Mouse (Mus musculus): ENCODE measurements around the gene Cltc. TPM values are rescaled to one million over a fixed set of nuclear protein-coding genes. Genes with fewer than 3 reads are reported as not detected.
"Not testable (repeated sequence)": the region's sequence is repeated elsewhere in the genome, so short reads cannot be mapped to it uniquely, and the experiment has no call there.

The Cltc gene
- polyA plus RNA-seq, 1 experiment from 2014 or later = 129 TPM

DNA sequence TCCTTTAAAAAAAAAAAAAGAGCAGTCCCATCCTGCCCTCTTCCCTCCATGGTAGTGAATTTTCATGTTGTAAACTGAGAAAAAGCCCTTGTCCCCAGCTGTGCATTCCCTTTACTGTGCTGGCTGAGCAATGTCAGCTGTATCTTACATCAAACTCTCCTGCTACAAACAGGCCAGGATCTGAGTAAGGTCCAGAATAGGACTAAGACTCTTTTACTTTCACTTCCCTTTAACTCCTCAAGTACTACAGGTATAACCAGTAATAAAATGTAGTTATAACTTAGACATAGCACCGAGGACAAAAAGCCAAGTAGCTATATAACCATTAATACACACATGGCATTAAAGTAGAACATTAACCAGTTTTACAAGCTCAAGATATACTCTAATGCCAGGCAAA is 18.4 kb downstream of the Cltc start:
- H3K4me3 ChIP-seq (replicated peaks) = no peak overlapping the region
- H3K27ac ChIP-seq = no peak overlapping the region
- H3K9me3 ChIP-seq = no peaks in the 10 kb centered on the region
- peaks cover 19% of the 10 kb centered on the region; the same call in 1 of the 2 replicates for H3K36me3 ChIP-seq
- WGBS = 67% methylated on average over 1 of the region's 1 CpGs
- H3K27me3 ChIP-seq = no peaks in the 10 kb centered on the region
- no peak overlapping the region for H3K4me2 ChIP-seq
- no peak for ATAC-seq (ENCODE audit: insufficient number of reproducible peaks, insufficient read depth, low FRiP score, low TSS enrichment, low read depth)
- 0 out of 2 replicates have a peak, but pooled peaks cover 1% of the 10 kb centered on the region for H3K4me1 ChIP-seq (replicated peaks)
- no peak overlapping the region for H3K9ac ChIP-seq (replicated peaks)

DNA sequence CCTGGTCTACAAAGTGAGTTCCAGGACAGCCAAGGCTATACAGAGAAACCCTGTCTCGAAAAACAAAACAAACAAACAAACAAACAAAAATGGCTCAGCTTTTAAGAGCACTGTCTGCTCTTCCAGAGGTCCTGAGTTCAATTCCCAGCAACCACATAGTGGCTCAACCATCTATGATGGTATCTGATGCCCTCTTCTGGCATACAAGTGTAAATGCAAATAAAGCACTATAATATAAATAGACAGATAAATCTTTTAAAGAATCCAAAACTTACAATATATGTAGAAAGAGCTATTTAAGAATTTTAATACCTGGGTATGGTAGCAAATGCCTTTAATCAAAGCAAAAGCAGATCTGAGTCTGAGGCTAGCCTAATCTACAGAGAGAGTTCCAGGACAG is 19.1 kb downstream of the Cltc start:
- WGBS = 92% methylated on average over 1 of the region's 1 CpGs

DNA sequence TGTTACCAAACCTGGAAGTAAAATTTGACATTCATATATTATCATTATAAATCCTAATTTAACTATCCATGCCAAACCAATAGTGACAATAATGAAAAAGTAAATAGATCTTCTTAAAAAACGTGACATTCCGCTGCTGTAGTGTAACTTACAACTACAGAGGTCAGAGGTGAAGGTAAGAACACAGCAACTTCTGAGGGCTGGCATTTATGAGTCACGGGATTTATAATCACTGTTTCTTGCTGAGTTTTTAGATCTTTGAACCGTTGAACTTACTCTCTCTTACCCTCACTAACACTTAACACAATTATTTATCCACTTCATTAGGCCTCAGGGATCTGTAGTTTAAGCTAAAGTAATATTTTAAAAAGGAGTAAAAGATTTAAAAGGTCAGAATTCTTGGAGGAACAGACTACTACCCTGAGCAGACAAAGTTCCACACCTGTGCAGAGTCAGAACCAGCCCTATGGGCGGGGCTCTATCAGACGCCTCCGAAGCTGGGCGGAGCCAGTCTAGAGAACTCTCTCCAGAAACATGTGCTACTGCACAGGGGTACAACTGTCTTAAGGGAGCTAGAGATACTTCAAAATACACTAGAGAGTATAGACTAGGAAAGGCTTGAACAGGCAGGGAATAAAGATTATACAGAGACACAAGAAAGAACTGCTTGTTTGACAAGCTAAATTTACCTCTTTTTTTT is 19.9 kb downstream of the Cltc start:
- 65% methylated on average over 8 of the region's 8 CpGs for WGBS
- Histone ChIP-seq H3K4me2 (no peak overlapping the region), H3K9me3 (no peaks in the 10 kb centered on the region), H3K27ac (no peak overlapping the region), H3K36me3 (peaks cover 26% of the 10 kb centered on the region; the same call in 1 of the 2 replicates), H3K27me3 (no peaks in the 10 kb centered on the region), H3K4me1 (replicated peaks) (no peaks in the 10 kb centered on the region), H3K4me3 (replicated peaks) (no peak overlapping the region), H3K9ac (replicated peaks) (no peak overlapping the region)
- ATAC-seq (ENCODE audit: insufficient number of reproducible peaks, insufficient read depth, low FRiP score, low TSS enrichment, low read depth) = no peak

More for the DNA sequence above, 19.1 kb downstream of the Cltc start:
- not testable (repeated sequence) for ATAC-seq (ENCODE audit: insufficient number of reproducible peaks, insufficient read depth, low FRiP score, low TSS enrichment, low read depth); H3K27ac ChIP-seq; H3K4me2 ChIP-seq; H3K27me3 ChIP-seq; H3K4me1 ChIP-seq (replicated peaks); H3K9me3 ChIP-seq; H3K4me3 ChIP-seq (replicated peaks); H3K9ac ChIP-seq (replicated peaks)
- H3K36me3 ChIP-seq = peaks cover 21% of the 10 kb centered on the region; the same call in 1 of the 2 replicates

DNA sequence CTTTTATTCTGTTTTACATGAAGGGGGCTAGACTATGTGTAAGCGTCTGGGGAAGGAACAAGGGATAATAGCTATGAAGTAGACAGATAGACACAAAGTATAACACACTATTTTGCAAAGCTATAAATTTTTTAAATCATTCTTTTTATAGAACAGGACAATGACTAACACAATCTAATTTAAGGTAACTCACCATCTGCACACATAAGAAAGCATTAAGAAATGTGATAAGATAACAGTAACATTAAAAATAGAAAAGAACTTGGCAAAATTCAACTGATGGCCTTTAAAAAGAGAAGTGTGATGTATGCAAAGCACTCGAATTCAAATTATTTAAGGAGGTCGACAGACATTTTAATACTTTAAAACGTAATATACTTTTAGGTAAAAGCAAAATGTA is 22.4 kb downstream of the Cltc start:
- no peak for ATAC-seq (ENCODE audit: insufficient number of reproducible peaks, insufficient read depth, low FRiP score, low TSS enrichment, low read depth)
- Histone ChIP-seq H3K4me1 (replicated peaks) (no peaks in the 10 kb centered on the region), H3K9ac (replicated peaks) (no peak overlapping the region), H3K9me3 (no peaks in the 10 kb centered on the region), H3K27ac (no peak overlapping the region), H3K4me3 (replicated peaks) (no peak overlapping the region), H3K4me2 (no peak overlapping the region), H3K36me3 (peaks cover 46% of the 10 kb centered on the region), H3K27me3 (no peaks in the 10 kb centered on the region)
- WGBS = 92% methylated on average over 4 of the region's 4 CpGs

DNA sequence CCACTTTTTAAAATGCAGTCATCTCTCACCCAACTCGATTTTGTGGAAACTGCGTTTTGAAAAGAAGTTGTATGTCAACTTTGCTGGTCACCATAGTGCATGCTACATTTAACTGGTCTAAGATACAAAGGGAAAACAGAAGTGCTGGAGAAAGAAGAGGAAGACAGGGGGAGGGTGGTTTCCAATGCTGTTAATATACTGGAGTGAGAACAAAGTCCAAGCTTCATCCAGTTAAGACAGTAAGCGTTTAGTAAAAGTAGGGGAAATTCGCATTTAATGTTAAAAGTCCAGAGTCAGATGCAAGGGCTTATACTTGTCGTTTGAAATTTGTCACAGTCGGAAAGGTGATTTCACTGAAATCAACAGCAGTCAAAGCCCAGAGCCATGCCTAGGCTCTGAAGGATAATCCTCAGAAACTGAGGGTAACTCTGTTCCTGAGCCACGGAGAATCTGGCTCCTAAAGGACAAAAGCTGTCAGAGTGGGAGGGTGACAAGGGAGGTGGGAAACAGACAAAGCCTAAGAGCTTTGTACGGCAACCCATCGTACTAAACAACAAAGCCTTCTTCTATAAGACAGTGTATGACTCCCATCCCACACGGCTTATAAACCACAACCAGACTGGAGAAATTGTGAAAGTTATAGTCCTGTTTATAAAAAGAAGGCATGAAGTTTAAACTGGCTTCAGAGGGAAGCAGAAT is 23.0 kb downstream of the Cltc start:
- no peak overlapping the region for H3K4me3 ChIP-seq (replicated peaks)
- H3K36me3 ChIP-seq = peaks cover 50% of the 10 kb centered on the region
- H3K9me3 ChIP-seq = no peaks in the 10 kb centered on the region
- H3K9ac ChIP-seq (replicated peaks) = no peak overlapping the region
- WGBS = 85% methylated on average over 10 of the region's 10 CpGs
- H3K4me2 ChIP-seq = no peak overlapping the region
- H3K27ac ChIP-seq = no peak overlapping the region
- no peaks in the 10 kb centered on the region for H3K27me3 ChIP-seq
- no peaks in the 10 kb centered on the region for H3K4me1 ChIP-seq (replicated peaks)
- no peak for ATAC-seq (ENCODE audit: insufficient number of reproducible peaks, insufficient read depth, low FRiP score, low TSS enrichment, low read depth)

DNA sequence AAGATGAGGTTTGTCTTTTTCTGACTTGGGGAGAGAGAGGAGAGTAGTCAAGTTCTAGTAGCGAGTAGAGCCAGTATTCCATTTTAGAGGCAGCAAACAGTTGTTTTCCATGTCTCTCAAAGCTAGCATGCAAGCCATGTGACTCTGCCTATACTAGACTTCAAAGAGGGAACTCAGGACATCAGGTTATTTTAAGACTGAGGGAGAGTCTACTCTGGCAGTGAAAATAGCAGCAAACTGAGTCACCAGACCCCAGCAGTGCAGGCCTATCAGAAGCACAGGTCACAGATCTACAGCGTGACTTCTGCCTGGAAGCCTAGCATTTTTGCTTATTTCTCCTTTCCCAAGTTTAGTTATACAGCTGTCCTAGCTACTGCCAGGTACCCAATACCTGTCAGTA is 25.9 kb downstream of the Cltc start:
- H3K9ac ChIP-seq (replicated peaks) = no peak overlapping the region
- no peaks in the 10 kb centered on the region for H3K9me3 ChIP-seq
- no peaks in the 10 kb centered on the region for H3K27me3 ChIP-seq
- H3K4me3 ChIP-seq (replicated peaks) = no peak overlapping the region
- no peaks in the 10 kb centered on the region for H3K4me1 ChIP-seq (replicated peaks)
- ATAC-seq (ENCODE audit: insufficient number of reproducible peaks, insufficient read depth, low FRiP score, low TSS enrichment, low read depth) = no peak
- H3K36me3 ChIP-seq = peaks cover 70% of the 10 kb centered on the region
- no peak overlapping the region for H3K4me2 ChIP-seq
- 87% methylated on average over 2 of the region's 2 CpGs for WGBS
- H3K27ac ChIP-seq = no peak overlapping the region

DNA sequence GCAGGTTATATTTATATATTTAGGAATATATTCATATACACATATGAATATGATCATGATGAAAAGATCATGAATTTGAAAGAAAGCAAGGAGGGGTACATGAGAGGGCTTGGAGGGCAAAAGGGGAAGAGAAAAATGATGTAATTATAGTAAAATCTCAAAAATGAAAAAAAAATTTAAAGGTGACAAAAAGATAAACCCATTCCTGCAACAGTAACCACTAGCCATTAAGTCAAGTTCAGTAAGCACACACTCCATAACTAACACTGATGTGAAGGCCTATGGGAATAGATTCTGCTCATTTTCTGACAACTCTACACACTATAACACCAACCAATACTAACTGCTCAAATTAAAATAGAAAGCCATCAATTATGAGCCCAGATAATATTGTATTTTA is 31.8 kb downstream of the Cltc start:
- Histone ChIP-seq H3K27me3 (no peaks in the 10 kb centered on the region), H3K36me3 (peaks cover 72% of the 10 kb centered on the region), H3K9me3 (no peaks in the 10 kb centered on the region), H3K4me3 (replicated peaks) (no peak overlapping the region), H3K9ac (replicated peaks) (no peak overlapping the region), H3K27ac (no peak overlapping the region), H3K4me1 (replicated peaks) (no peaks in the 10 kb centered on the region), H3K4me2 (no peak overlapping the region)
- ATAC-seq (ENCODE audit: insufficient number of reproducible peaks, insufficient read depth, low FRiP score, low TSS enrichment, low read depth) = no peak

DNA sequence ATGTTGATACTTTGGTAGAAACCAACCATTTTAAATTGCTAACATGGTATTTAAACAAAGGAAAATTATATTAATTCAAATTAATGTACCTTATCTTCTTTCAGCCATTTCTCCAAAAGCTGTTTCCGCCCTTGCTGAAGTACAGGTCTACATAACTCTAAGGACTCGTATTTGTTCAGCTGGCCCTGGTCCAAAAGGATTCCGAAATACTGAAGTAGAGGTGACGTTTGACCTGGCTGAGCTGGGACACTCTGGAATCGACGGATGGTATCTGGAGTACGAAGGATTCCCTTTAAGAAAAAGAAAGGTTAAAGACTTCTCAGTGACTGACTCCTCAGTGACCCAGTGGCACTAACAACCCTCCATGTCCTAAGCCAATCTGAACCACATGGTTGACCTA is 32.4 kb downstream of the Cltc start:
- Histone ChIP-seq H3K27ac (no peak overlapping the region), H3K4me3 (replicated peaks) (no peak overlapping the region), H3K36me3 (peaks cover 74% of the 10 kb centered on the region), H3K9ac (replicated peaks) (no peak overlapping the region), H3K27me3 (no peaks in the 10 kb centered on the region), H3K4me1 (replicated peaks) (no peaks in the 10 kb centered on the region), H3K9me3 (no peaks in the 10 kb centered on the region), H3K4me2 (no peak overlapping the region)
- ATAC-seq (ENCODE audit: insufficient number of reproducible peaks, insufficient read depth, low FRiP score, low TSS enrichment, low read depth) = no peak
- WGBS = 92% methylated on average over 7 of the region's 7 CpGs

DNA sequence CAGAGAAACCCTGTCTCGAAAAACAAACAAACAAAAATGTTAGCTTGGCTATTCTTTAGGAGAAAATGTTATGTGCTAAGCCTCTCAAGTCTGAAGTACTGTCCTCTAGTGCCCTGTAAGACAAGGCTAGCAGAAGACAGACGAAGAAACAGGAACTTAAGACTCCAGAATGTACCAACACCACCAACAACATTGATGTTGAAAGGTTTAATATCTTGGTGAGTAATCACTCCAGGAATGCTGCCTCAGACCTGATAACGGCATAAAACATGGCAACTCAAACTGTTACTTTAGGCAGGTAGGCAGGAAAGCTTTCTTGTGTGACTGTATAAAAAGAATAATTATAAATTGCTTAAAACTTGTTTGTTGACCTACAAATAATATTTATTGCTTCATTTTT is 33.4 kb downstream of the Cltc start:
- H3K36me3 ChIP-seq = peaks cover 76% of the 10 kb centered on the region
- no peaks in the 10 kb centered on the region for H3K9me3 ChIP-seq
- H3K27ac ChIP-seq = no peak overlapping the region
- no peak overlapping the region for H3K4me2 ChIP-seq
- no peaks in the 10 kb centered on the region for H3K27me3 ChIP-seq
- no peaks in the 10 kb centered on the region for H3K4me1 ChIP-seq (replicated peaks)
- 93% methylated on average over 3 of the region's 3 CpGs for WGBS
- ATAC-seq (ENCODE audit: insufficient number of reproducible peaks, insufficient read depth, low FRiP score, low TSS enrichment, low read depth) = no peak
- no peak overlapping the region for H3K4me3 ChIP-seq (replicated peaks)
- H3K9ac ChIP-seq (replicated peaks) = no peak overlapping the region

DNA sequence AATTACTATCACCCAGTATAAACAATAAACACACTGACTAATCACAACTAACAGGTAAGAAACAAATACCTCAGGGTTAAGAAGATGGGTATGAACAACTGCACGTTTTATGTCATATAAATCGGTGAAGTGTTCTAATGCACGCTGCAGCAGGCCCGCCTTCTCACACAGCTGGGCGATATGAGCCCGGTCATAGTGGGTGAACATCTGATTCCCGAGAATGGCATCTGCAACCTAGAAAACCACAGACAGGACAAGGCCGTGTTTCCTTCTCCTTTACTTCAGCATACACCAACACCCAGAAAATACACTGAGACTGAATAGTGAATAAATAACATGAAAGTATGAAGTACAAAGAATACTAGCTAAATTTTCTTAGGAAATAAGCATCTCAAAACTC is 38.0 kb downstream of the Cltc start:
- Histone ChIP-seq H3K9ac (replicated peaks) (no peak overlapping the region), H3K36me3 (peaks cover 81% of the 10 kb centered on the region), H3K4me2 (no peak overlapping the region), H3K27ac (no peak overlapping the region), H3K27me3 (no peaks in the 10 kb centered on the region), H3K4me3 (replicated peaks) (no peak overlapping the region), H3K4me1 (replicated peaks) (no peaks in the 10 kb centered on the region), H3K9me3 (no peaks in the 10 kb centered on the region)
- 97% methylated on average over 8 of the region's 8 CpGs for WGBS
- ATAC-seq (ENCODE audit: insufficient number of reproducible peaks, insufficient read depth, low FRiP score, low TSS enrichment, low read depth) = no peak

DNA sequence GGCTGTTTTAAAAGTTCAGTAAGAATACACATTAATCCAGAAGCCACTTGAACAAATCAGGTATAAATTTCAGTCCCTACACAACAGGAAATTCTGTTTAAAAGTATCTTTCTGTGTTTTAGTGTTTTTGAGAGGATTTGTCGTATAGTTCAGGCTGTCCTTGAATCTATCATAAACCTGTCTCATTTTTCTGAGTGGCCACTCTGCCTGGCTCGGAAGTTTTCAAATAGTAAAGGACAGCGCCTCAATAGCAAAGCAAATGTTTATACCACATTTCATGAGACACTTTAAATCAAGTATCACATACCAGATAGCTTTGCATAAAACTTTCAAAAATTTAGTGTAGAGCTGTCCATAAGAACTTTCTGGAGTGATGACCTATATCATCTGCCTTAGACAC is 39.0 kb downstream of the Cltc start:
- Histone ChIP-seq H3K9me3 (no peaks in the 10 kb centered on the region), H3K27me3 (no peaks in the 10 kb centered on the region), H3K4me2 (no peak overlapping the region), H3K36me3 (peaks cover 81% of the 10 kb centered on the region), H3K4me1 (replicated peaks) (no peaks in the 10 kb centered on the region), H3K4me3 (replicated peaks) (no peak overlapping the region), H3K9ac (replicated peaks) (no peak overlapping the region), H3K27ac (no peak overlapping the region)
- WGBS = 94% methylated on average over 3 of the region's 3 CpGs
- no peak for ATAC-seq (ENCODE audit: insufficient number of reproducible peaks, insufficient read depth, low FRiP score, low TSS enrichment, low read depth)
